Mouse (Mus musculus) left cerebral cortex, adult 9 months (tissue): ENCODE measurements at regions not wholly inside any gene's neighbourhood (a gene's known extent, or its start where the extent isn't known, plus 50 kb on each side); places are given as distances from the start of the nearest gene placed in this dataset.

Experiments used
- DNase-seq, 2 experiments: peaks; one replicate each; pipeline ENCODE4 v3.0.0; 2022; ENCODE audit warnings: low spot score in 2 of 2

GRCm38 (mm10) chr6:93623541-93623940 lies 660.2 kb downstream of the Magi1 start:
- no peak for DNase-seq

GRCm38 (mm10) chr6:93616926-93617325 lies 666.8 kb downstream of the Magi1 start:
- no peak for DNase-seq

DNA sequence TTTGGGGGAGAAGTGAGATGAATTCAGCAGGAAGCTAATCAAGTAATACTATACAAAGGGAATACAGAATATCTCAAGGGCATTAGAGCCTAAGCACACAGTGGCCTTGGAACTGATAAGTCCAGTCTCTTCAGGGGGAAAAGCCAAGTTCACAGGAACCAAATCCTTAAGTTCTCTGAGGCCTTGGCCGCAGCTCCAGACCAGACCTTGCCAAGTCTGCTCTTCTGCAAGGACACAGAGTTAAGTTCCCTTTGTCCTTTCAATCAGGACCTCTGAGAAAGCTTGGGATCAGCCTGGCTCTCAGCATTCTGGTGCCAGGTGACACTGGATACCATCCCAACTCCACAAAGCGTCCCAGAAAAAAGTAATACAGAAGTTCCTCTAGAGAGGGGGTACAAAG lies 657.1 kb upstream of the Adamts9 start:
- DNase-seq: no peak

DNA sequence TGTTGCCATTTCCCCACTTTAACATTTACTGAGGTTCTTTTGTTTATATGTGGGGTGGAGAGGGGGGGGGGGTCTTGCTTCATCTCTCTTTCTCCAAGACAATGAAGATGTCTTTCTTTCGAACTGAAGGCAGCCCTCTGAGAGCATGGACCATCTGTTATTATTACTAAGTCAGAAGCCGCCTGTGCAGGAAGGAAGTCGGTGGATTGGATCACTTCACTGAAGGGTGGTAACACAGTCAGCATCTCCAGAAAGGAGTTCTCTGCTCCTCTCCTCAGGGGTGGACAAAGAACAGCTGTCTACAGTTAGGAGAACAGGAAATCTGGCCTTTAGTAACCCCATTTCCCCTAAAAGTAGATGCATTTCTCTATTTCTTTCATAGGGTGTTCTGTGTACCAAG lies 656.1 kb upstream of the Adamts9 start:
- DNase-seq: no peak

DNA sequence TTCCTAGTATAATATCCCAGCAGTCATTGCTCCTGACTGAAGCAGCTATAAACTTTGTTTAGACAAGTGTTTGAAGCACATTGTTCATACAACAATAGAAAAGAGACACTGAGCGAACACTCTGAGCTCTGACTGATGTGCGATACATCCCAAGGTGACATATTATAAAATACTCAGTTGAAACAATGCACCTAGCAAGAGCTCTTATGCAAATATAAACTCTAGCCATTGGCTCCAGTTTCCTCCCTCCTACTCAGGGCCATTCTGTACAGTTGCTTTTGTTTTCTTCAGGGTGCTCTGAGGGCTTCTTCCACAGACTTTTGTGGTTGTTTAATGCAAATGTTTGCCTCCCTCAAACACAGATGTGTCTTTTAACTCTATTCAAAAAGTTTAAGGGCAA lies 646.6 kb upstream of the Adamts9 start:
- no peak for DNase-seq

GRCm38 (mm10) chr6:93586871-93587270 lies 643.6 kb upstream of the Adamts9 start:
- no peak for DNase-seq

DNA sequence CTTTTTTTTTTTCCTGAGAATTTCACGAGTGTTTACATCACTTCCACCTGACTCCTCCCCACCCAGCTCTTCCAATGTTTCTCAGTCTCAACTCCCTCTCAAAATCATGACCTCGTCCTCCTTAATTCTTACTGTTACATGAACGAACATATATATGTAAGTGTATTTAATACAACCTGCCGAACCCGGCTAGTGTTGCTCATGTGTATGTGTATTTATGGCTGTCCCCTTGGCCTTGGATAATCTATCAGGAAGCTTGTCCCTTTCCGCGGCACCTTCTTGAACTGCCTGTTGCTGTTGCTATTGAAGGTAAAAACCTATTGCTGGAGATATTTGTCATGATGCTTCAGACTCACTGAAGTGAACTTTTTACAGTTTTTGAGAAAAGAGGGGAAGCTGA lies 637.8 kb upstream of the Adamts9 start:
- DNase-seq: no peak

DNA sequence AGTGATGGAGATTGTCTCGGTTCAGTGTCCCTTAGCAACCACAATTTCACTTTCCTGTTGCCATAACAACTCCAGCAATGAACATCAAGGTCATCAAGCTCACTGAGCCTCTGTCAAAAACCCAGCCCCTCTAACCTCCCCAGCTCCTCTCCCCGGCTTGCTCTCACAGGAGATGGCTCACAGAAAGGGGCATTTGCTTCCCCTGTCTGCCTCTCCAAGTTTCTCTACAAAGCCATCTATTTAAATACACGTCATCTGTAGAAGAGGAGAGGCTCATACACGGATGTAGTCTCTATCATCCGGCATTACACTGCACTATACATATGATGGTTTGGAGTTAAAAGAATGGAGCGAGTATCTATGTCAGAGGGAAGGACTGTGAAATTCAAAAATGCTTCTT lies 637.4 kb upstream of the Adamts9 start:
- no peak for DNase-seq

DNA sequence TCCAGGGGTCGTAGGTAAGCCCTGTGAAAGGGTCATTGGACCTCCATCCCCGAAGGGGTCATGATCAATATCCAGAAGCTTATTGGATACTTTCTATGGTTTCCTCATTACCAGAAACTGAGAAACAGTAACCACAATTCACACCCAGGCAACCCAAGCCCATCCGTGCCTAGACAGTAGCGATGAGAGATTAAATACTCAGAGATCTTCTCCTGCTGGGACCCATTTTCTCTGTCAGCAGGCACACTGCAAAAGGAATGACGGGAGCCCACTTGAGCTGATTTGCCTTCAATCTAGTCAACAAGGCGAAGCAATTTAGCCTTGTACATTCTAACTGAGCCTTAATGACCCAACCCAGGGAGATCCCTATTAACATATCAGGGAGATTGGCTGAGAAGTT lies 632.0 kb upstream of the Adamts9 start:
- no peak for DNase-seq

- DNase-seq: peak; percentile 50 to 70
Observed at GRCm38 (mm10) chr6:93573679-93574635, 630.7 kb upstream of the Adamts9 start.

DNA sequence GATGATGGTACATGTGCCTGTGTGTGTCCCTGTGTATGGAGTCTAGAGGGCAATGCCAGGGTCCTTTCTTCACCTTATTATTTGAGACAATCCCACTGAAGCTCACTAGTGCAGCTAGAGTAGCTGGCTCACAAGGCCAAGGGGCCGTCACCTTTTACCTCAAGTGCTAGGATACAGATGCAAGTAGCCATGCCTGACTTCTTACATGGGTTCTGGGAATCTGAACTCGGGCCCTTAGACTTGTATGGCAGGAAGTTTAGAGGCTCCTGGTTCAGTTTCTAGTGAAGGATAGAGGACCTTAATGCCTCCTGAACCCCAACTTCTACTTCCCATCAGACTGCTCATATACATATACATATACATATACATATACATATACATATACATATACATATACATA lies 626.6 kb upstream of the Adamts9 start:
- no peak for DNase-seq

DNA sequence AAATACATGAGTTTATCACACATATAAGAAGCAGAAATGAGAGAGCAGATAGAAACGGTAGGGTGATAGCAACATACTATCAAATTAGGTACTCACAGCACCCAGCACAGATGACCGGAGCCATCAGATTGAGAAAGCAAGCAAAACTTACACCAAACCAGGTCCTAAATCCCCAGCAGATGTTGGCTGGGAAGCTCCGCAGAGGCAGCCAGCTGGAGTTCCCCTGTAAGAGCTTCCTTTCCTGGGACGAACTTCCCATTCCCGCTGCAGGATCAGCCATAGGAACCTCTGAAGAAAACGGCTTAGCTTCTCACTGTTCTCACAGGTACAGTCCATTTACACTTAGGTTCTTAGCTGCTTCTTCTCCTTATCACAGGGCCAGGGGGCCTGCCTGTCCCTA lies 625.9 kb upstream of the Adamts9 start:
- no peak for DNase-seq

DNA sequence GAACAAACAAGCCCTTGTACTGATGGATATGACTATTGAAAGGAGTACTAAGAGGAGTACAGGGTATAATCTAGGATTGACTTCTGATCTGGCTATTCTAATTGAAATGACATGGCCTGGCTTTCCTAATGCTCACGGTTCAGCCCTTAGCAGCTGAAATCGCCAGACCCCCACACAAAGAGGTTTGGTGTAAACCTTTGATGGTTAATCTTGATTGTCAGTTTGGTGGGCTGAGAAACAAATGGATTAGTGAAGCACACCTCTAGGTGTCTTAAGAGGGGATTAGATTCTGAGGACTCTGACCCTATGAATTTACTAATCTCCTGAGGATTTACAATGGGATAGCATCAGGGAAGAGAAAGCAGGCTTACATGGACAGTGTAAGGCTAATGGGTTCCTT lies 623.4 kb upstream of the Adamts9 start:
- no peak for DNase-seq

DNA sequence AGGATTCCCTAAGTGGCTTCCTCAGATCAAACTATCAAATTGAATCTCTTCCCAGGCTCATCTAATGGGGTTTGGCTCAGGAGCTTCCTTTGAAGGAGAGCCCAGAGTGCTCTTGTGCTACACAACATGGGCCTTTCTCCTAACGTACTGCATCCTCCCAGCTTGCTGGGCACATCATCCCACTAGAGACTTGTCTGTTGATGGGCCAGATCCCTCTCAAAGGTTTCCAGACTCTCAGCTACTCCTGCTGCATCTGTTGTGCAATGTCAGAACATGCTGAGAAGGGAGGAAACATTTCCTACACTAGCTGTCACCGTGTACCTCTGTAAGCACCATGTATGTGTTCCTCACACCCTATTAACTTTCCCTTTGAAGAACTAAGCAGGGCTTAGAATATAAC lies 605.0 kb upstream of the Adamts9 start:
- no peak for DNase-seq

GRCm38 (mm10) chr6:93544246-93544645 lies 601.0 kb upstream of the Adamts9 start:
- no peak for DNase-seq

DNA sequence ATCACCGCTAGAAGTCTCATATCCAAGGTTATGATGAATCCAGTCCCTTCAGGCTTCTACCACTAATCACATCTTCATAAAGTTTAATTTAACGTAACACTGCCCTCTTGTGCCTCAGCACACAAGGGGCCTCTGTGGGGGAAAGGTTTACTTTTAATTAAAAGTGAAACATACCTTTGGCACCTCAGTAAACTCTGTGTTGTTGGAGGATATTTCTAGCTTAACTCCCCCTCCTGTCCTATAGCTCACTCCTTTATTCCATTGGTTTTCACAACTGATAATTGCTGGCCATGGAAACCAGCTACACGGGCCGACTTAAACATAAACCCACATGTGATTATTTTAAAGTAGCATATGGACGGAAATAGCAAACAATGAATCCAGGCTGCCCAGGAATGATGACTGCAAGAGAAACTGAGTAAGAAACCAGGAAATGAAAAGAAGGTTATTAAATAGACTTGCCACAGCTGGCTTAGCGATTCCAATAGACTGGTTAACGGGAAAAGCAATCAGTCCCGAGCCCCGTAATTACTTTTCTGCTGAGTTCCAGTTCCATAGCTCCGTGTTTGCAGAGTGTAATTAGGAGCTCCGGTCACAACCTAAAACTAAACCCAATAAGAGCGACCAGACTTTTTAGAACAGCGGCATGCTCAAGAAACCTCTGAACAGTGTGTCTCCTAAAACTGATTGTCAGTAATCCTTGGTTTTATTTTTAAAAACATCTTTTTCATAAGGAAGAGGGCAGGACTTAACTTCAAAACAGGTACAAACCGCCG lies 600.2 kb upstream of the Adamts9 start:
- peak in 1 of 2 experiments; percentile 12 for DNase-seq

GRCm38 (mm10) chr6:93539583-93539982 lies 596.3 kb upstream of the Adamts9 start:
- DNase-seq: no peak

DNA sequence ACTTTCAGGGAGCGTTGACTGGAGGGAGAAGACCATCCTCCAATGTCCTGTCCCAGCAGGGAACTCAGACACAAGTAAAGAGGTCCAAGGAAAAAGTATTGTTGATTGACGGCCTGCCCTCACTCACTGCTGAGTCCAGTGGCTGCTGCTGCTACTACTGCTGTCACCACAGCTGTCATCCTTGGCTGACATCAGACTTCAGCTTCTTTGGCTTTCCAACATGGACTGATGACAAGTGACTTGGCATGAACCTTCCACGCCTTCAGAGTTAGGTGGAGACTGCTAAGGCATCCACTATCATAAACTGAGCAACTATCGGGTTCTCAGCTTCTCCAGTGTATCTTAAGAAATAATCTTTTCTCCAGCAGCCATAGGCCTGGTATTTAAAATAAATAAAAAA lies 595.9 kb upstream of the Adamts9 start:
- DNase-seq: no peak

DNA sequence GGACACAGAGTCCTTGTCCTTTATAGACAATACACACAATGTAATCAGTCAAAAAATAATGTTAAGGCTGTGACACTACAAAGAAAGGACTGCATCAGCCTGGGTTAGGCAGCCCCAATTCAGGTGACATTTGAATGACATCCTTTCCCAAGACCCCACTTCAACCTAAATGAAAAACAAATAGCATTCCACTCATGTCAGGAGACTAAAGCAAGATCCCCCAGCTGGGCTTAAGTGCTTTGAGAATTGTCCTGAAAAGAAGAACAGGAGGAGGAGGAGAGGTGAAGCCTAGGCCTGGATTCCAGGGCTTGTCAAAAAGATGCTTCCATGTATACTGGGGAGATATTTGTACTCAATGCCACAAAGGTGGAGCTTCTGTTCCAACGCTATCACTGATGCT lies 594.7 kb upstream of the Adamts9 start:
- no peak for DNase-seq

- DNase-seq: no peak
Observed at GRCm38 (mm10) chr6:93537126-93537525, 593.8 kb upstream of the Adamts9 start.

DNA sequence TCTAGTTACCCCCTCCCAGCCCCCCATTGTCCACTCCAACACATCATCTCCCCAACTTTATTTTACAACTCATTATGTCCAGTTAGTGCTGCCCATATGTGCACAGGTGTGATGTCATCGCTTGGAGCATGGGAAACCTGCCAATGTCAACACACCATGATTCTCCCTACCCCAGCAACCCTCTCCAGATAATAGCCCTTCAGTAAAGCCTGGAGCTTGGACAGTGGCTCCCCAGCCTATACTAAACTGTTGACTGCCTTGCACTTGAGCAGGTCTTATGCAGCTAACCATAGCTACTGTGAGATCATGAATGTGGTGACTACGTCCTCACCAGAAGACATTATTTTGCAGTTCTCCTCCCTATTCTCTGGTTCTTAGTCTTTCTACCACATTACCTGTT lies 570.5 kb upstream of the Adamts9 start:
- DNase-seq: no peak

- DNase-seq: no peak
Observed at GRCm38 (mm10) chr6:93509857-93510256, 566.6 kb upstream of the Adamts9 start.

DNA sequence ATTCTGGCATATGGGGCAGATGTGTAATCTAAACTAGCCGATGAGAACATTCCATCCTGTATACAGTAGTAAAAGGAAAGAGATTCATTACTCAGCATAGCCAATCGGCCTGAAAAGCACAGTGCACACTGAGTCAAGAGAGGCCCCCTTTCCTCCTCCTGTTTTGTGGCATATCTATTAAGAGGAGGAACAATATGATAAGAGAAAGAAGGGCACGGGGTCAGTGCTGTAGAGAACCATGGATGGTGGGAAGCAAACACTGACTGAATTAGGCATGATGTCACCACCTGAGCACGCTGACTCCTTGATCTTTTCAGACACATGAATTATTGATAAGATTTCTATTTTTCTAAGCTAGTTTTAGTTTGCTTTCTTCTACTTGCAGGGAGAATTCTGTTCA lies 554.5 kb upstream of the Adamts9 start:
- DNase-seq: no peak
